Mouse (Mus musculus): ENCODE data around the gene Akap11.

DNA sequence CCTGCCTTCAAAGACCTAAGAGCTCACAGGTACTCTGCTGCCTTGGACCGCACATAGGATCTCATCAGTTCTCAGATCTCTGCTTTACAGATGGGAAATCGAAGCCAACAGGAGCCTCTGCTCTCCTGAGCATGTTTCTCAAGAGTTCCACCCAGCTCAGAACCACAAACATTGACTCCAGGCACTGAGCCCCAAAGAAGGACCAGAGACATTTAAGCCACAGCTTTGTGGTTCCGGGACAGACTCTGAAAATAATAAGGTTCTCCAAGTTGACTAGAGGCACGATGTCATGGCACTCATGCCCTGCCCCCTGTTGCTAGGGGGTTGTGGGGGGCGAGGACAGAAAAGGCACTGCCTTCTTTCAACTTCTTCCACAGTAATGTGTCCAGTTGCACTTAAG, 77.9 kb downstream of the Akap11 start:
- no peak for TF ChIP-seq CHD2 (IDR thresholded peaks at IDR 0.05; ENCODE audit: low read depth, low read length)
- no peak for TF ChIP-seq MAFK (IDR thresholded peaks at IDR 0.05; ENCODE audit: insufficient read depth, low read depth, low read length)
- TF ChIP-seq HCFC1 (IDR thresholded peaks at IDR 0.05; ENCODE audit: borderline replicate concordance, insufficient read depth, low read length), result no peak

All from ES-E14 (cell line).